Mouse (Mus musculus): ENCODE data around the gene Klhdc1. TPM values are rescaled to one million over a fixed set of nuclear protein-coding genes. Genes with fewer than 3 reads are reported as not detected.

Gene Klhdc1
- polyA plus RNA-seq, 1 experiment from 2014 or later, result 19.3 TPM

- Histone ChIP-seq H3K4me3 (ENCODE audit: low read depth, low read length) (no peak overlapping the region), H3K27ac (ENCODE audit: low read length) (no peak overlapping the region), H3K9ac (ENCODE audit: low read depth, low read length) (no peak overlapping the region), H3K4me2 (ENCODE audit: low read length) (no peak overlapping the region), H3K4me1 (ENCODE audit: control insufficient read depth, insufficient read depth, low read length) (no peaks in the 10 kb centered on the region), H3K27me3 (ENCODE audit: control insufficient read depth, insufficient read depth, low read depth, low read length) (no peaks in the 10 kb centered on the region), H3K9me3 (replicated peaks; ENCODE audit: control insufficient read depth, low read length, poor library complexity, severe bottlenecking) (no peaks in the 10 kb centered on the region), H3K36me3 (ENCODE audit: control insufficient read depth, insufficient read depth, low read length) (no peaks in the 10 kb centered on the region)
- ATAC-seq, result no peak
- WGBS, result 97% methylated on average over 8 of the region's 8 CpGs
Observed at GRCm38 (mm10) chr12:69207396-69207795, 33.6 kb upstream of the Klhdc1 start.

- Histone ChIP-seq H3K4me3 (ENCODE audit: low read depth, low read length) (no peak overlapping the region), H3K36me3 (ENCODE audit: control insufficient read depth, insufficient read depth, low read length) (no peaks in the 10 kb centered on the region), H3K27ac (ENCODE audit: low read length) (no peak overlapping the region), H3K27me3 (ENCODE audit: control insufficient read depth, insufficient read depth, low read depth, low read length) (no peaks in the 10 kb centered on the region), H3K4me2 (ENCODE audit: low read length) (no peak overlapping the region), H3K9ac (ENCODE audit: low read depth, low read length) (no peak overlapping the region), H3K4me1 (ENCODE audit: control insufficient read depth, insufficient read depth, low read length) (no peaks in the 10 kb centered on the region), H3K9me3 (replicated peaks; ENCODE audit: control insufficient read depth, low read length, poor library complexity, severe bottlenecking) (no peaks in the 10 kb centered on the region)
- 91% methylated on average over 7 of the region's 7 CpGs for WGBS
- ATAC-seq, result no peak
Observed at GRCm38 (mm10) chr12:69207926-69208325, 33.0 kb upstream of the Klhdc1 start.

DNA sequence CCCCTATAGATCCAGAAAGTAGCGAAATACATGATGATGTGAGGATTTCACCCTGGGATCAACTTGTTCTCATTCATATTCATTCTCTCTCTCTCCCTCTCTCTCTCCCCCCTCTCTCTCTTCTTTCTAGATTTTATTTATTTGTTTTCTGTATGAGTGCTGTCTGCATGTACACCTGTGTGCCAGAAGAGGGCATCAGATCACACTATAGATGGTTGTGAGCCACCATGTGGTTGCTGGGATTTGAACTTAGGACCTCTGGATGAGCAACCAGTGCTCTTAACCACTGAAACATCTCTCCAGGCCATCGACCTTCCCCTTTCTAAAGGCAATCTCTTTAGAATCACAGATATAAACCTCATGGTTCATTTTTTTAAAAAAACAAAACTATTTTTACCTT is 32.5 kb upstream of the Klhdc1 start:
- no peak for ATAC-seq
- Histone ChIP-seq H3K4me2 (ENCODE audit: low read length) (no peak overlapping the region), H3K4me1 (ENCODE audit: control insufficient read depth, insufficient read depth, low read length) (no peaks in the 10 kb centered on the region), H3K36me3 (ENCODE audit: control insufficient read depth, insufficient read depth, low read length) (no peaks in the 10 kb centered on the region), H3K9ac (ENCODE audit: low read depth, low read length) (no peak overlapping the region), H3K27ac (ENCODE audit: low read length) (no peak overlapping the region), H3K9me3 (replicated peaks; ENCODE audit: control insufficient read depth, low read length, poor library complexity, severe bottlenecking) (no peaks in the 10 kb centered on the region), H3K27me3 (ENCODE audit: control insufficient read depth, insufficient read depth, low read depth, low read length) (no peaks in the 10 kb centered on the region), H3K4me3 (ENCODE audit: low read depth, low read length) (no peak overlapping the region)
- 85% methylated on average over 2 of the region's 2 CpGs for WGBS

DNA sequence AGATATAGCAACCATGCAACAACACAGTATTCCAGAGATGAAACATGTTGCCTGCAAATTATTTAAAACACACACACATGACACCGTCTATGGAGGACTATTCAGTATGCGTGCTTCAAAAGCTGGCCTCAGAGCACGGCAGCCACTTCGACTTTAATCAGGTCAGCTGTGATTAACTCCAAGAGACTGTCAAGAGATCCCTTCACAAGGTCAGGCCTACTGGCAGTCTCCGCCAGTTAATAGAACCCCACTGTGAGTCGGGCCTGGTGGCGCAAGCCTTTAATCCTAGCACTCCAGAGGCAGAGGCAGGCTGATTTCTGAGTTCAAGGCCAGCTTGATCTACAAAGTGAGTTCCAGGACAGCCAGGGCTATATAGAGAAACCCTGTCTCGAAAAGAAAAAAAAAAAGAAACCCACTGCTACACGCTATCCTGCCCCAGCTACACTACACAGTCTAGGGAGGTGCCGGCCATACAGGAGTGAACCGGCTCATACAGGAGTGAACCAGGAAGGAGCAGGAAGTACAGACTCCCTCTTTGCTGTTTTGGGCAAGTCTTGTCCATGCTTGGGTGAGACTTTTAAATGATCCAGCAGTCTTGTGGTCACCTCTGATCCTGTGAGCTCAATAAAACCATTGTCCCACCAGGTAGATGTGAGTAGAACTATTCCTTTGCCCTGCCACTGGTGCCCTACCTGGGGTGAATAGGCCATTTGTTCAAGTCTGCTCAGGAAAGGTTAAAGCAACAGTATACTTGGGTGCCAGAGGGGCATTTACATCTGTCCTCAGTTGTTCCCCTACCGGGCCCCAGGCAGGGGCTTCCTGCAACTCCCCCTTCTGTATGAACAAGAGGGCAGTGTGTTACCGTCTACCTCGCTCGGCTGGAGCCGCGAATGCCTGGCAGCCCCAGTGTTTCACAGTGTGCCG is 30.7 kb upstream of the Klhdc1 start:
- H3K27me3 ChIP-seq (ENCODE audit: control insufficient read depth, insufficient read depth, low read depth, low read length), result no peaks in the 10 kb centered on the region
- H3K4me2 ChIP-seq (ENCODE audit: low read length), result no peak overlapping the region
- ATAC-seq, result no peak
- no peaks in the 10 kb centered on the region for H3K4me1 ChIP-seq (ENCODE audit: control insufficient read depth, insufficient read depth, low read length)
- no peak overlapping the region for H3K9ac ChIP-seq (ENCODE audit: low read depth, low read length)
- no peak overlapping the region for H3K4me3 ChIP-seq (ENCODE audit: low read depth, low read length)
- H3K36me3 ChIP-seq (ENCODE audit: control insufficient read depth, insufficient read depth, low read length), result no peaks in the 10 kb centered on the region
- 86% methylated on average over 18 of the region's 18 CpGs for WGBS
- no peaks in the 10 kb centered on the region for H3K9me3 ChIP-seq (replicated peaks; ENCODE audit: control insufficient read depth, low read length, poor library complexity, severe bottlenecking)
- H3K27ac ChIP-seq (ENCODE audit: low read length), result no peak overlapping the region

GRCm38 (mm10) chr12:69211057-69211456 is 29.9 kb upstream of the Klhdc1 start:
- Histone ChIP-seq H3K4me2 (ENCODE audit: low read length) (no peak overlapping the region), H3K36me3 (ENCODE audit: control insufficient read depth, insufficient read depth, low read length) (no peaks in the 10 kb centered on the region), H3K4me1 (ENCODE audit: control insufficient read depth, insufficient read depth, low read length) (no peaks in the 10 kb centered on the region), H3K27me3 (ENCODE audit: control insufficient read depth, insufficient read depth, low read depth, low read length) (no peaks in the 10 kb centered on the region), H3K9me3 (replicated peaks; ENCODE audit: control insufficient read depth, low read length, poor library complexity, severe bottlenecking) (no peaks in the 10 kb centered on the region), H3K27ac (ENCODE audit: low read length) (no peak overlapping the region), H3K9ac (ENCODE audit: low read depth, low read length) (no peak overlapping the region), H3K4me3 (ENCODE audit: low read depth, low read length) (no peak overlapping the region)
- WGBS, result 85% methylated on average over 5 of the region's 5 CpGs
- ATAC-seq, result no peak

GRCm38 (mm10) chr12:69213186-69213777 is 27.7 kb upstream of the Klhdc1 start:
- no peak overlapping the region for H3K4me3 ChIP-seq (ENCODE audit: low read depth, low read length)
- ATAC-seq, result no peak
- no peaks in the 10 kb centered on the region for H3K9me3 ChIP-seq (replicated peaks; ENCODE audit: control insufficient read depth, low read length, poor library complexity, severe bottlenecking)
- no peak overlapping the region for H3K27ac ChIP-seq (ENCODE audit: low read length)
- H3K4me2 ChIP-seq (ENCODE audit: low read length), result no peak overlapping the region
- H3K36me3 ChIP-seq (ENCODE audit: control insufficient read depth, insufficient read depth, low read length), result no peaks in the 10 kb centered on the region
- 95% methylated on average over 13 of the region's 13 CpGs for WGBS
- H3K9ac ChIP-seq (ENCODE audit: low read depth, low read length), result no peak overlapping the region
- H3K27me3 ChIP-seq (ENCODE audit: control insufficient read depth, insufficient read depth, low read depth, low read length), result no peaks in the 10 kb centered on the region
- H3K4me1 ChIP-seq (ENCODE audit: control insufficient read depth, insufficient read depth, low read length), result no peaks in the 10 kb centered on the region

DNA sequence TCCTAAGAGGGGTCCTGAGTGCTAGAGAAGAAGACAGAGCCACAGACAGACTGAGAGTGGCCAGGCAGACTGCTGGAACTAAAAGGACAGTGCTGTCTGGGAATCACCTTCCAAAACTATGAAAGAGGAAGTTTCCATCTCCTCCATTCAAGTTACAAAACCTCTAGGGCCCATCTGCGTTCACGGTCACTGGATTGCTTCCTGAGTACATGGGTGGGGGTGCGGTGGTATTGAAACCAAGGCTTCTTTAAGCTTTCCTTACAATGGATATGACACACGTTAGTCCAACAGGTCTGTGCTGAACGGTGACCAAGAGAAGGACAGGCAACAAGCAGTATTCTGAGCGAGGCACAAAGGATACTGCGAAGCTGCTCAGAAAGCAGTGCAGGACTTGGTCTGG is 26.6 kb upstream of the Klhdc1 start:
- Histone ChIP-seq H3K9me3 (replicated peaks; ENCODE audit: control insufficient read depth, low read length, poor library complexity, severe bottlenecking) (no peaks in the 10 kb centered on the region), H3K27me3 (ENCODE audit: control insufficient read depth, insufficient read depth, low read depth, low read length) (no peaks in the 10 kb centered on the region), H3K4me1 (ENCODE audit: control insufficient read depth, insufficient read depth, low read length) (no peaks in the 10 kb centered on the region), H3K4me3 (ENCODE audit: low read depth, low read length) (no peak overlapping the region), H3K27ac (ENCODE audit: low read length) (no peak overlapping the region), H3K36me3 (ENCODE audit: control insufficient read depth, insufficient read depth, low read length) (no peaks in the 10 kb centered on the region), H3K4me2 (ENCODE audit: low read length) (no peak overlapping the region), H3K9ac (ENCODE audit: low read depth, low read length) (no peak overlapping the region)
- no peak for ATAC-seq
- 96% methylated on average over 7 of the region's 7 CpGs for WGBS

DNA sequence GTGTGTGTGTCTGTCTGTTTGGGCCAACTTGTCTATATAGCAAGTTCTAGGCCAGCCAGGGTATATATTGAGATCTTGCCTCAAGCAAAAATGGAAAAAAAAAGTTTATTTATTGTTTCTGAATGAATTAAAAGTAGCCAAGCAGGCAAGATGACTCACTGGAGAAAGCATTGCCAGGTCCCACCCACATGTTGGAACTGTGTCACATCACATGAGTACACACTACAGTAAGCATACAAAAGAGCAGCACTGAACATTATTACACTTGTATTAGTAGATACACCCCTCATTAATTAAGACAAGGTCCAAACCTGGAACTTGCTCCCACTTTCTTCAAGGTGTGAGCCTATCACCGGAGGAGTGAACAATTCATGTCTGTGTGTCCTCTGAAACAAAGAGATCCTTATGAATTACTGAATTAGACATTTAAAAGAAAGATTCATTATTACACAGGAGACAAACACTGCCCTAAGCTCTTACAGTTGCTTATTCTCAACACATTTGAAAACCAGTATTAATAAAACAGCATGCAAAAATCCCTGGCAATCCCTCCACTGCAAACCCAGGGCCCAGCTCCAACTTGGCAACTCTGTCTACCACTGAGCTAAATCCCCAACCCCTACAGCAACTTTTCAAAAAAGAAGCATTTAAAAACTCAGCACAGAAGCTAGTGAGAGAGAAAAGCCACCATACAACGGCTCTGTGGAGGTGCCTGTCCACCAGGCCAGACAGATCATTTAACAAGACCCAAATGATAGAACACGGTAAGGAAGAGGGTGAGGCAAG is 25.8 kb upstream of the Klhdc1 start:
- no peaks in the 10 kb centered on the region for H3K36me3 ChIP-seq (ENCODE audit: control insufficient read depth, insufficient read depth, low read length)
- no peaks in the 10 kb centered on the region for H3K4me1 ChIP-seq (ENCODE audit: control insufficient read depth, insufficient read depth, low read length)
- ATAC-seq, result no peak
- no peak overlapping the region for H3K4me3 ChIP-seq (ENCODE audit: low read depth, low read length)
- H3K27me3 ChIP-seq (ENCODE audit: control insufficient read depth, insufficient read depth, low read depth, low read length), result no peaks in the 10 kb centered on the region
- WGBS, result 86% methylated on average over 3 of the region's 3 CpGs
- H3K9ac ChIP-seq (ENCODE audit: low read depth, low read length), result no peak overlapping the region
- H3K4me2 ChIP-seq (ENCODE audit: low read length), result no peak overlapping the region
- no peaks in the 10 kb centered on the region for H3K9me3 ChIP-seq (replicated peaks; ENCODE audit: control insufficient read depth, low read length, poor library complexity, severe bottlenecking)
- H3K27ac ChIP-seq (ENCODE audit: low read length), result no peak overlapping the region

- H3K4me1 ChIP-seq (ENCODE audit: control insufficient read depth, insufficient read depth, low read length), result no peaks in the 10 kb centered on the region
- no peak overlapping the region for H3K4me3 ChIP-seq (ENCODE audit: low read depth, low read length)
- no peak overlapping the region for H3K4me2 ChIP-seq (ENCODE audit: low read length)
- no peaks in the 10 kb centered on the region for H3K27me3 ChIP-seq (ENCODE audit: control insufficient read depth, insufficient read depth, low read depth, low read length)
- no peaks in the 10 kb centered on the region for H3K36me3 ChIP-seq (ENCODE audit: control insufficient read depth, insufficient read depth, low read length)
- WGBS, result 93% methylated on average over 7 of the region's 7 CpGs
- H3K27ac ChIP-seq (ENCODE audit: low read length), result no peak overlapping the region
- no peaks in the 10 kb centered on the region for H3K9me3 ChIP-seq (replicated peaks; ENCODE audit: control insufficient read depth, low read length, poor library complexity, severe bottlenecking)
- no peak for ATAC-seq
- no peak overlapping the region for H3K9ac ChIP-seq (ENCODE audit: low read depth, low read length)
Observed at GRCm38 (mm10) chr12:69216587-69216986, 24.4 kb upstream of the Klhdc1 start.

Data from midbrain, embryonic 16.5 days (tissue).